Mouse (Mus musculus): ENCODE measurements at regions not wholly inside any gene's neighbourhood (a gene's known extent, or its start where the extent isn't known, plus 50 kb on each side); places are given as distances from the start of the nearest gene placed in this dataset.

DNA sequence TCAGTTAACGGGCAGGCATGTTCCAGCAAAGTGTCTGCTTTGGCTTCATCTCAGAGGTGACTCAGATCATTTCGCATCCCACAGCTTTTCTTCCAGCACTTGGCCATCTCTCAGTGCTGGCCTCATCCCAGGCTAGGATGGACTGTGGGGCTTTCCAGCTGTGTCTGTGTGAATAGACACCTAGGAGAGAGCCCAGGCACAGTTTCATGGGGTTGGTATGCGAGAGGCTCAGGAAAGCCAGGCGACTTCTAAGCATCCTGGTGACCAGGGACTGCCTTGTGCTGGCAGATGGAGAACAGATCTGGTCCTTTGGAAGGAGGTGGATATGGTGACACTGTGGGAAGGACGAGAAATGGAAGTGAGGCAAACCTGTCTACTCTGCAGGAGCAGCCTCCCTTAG lies 182.9 kb downstream of the Cd83 start:
- no peak for DNase-seq (ENCODE audit: low spot score)

DNA sequence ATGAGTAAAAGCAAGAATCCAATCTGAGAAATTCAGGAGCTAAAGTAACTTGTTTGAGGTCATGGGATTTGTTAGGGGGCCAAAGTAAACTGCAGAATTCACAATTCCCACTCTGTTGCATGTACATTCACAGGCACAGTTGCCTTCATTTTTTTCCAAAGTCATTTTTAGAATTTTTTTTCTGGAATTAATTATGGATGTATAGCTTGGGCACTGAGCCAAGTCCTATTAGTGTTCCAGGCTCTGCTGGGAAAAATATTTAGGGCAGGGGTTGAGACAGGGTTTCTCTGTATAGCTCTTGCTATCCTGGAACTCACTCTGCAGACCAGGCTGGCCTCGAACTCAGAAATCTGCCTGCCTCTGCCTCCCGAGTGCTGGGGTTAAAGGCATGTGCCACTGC lies 188.3 kb downstream of the Cd83 start:
- DNase-seq (ENCODE audit: low spot score) = no peak

DNA sequence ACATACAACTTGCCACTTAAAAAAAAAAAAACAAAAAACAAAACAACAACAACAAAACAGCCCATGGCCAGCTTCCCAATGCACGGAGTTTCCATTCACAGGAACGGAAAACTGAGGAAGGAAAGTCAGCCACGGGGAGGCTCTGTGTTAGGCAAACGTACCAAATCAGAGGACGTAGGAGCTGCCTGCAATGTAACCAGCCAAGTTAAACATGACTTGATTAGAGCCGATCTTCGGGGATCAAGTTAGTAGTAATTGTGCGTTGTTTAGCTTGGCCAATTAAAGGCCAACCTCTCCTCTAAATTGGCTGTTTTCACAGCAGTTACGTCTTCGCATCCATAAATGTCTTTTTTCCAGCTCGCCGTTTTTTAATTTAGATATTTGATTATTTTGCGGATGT lies 190.7 kb downstream of the Cd83 start:
- DNase-seq (ENCODE audit: low spot score) = no peak

DNA sequence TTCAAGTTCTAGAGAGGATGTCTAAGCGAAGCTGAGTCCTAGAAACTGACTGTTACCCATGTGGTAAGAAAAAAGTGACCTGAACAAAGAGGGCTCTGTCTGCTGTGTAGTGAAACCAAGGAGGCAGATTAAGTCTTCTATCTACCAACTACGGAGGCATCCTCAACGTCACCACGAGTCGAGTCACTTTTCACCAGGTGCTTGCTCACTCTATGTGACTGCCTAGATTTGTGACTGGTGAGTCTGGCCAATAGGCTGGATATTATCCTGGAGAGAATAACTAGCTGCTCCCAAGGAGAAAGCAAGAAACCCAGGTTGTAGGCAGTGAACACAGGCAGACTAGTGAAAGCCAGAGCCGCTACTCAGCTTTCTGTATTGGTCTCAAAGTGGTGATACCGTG lies 191.2 kb downstream of the Cd83 start:
- DNase-seq (ENCODE audit: low spot score) = no peak

DNA sequence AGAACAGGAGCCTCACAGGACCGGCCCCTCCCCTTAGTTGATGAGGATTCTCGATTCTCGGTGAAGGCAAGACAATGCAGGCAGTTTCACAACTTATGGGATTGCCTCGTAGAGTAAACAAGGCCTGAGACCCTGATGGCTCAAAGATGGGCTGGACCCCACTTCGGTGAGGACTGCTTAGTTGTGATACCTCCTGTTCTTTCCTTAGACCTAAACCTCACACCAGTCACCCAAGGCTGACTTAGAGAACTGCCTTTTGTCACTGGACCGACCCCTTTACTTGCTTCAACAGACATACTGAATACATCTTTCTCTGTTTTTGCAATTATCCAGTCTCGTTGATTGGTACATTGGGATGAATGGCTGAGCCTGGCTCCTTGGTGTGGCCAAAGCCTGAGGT lies 192.1 kb downstream of the Cd83 start:
- DNase-seq (ENCODE audit: low spot score) = no peak

DNA sequence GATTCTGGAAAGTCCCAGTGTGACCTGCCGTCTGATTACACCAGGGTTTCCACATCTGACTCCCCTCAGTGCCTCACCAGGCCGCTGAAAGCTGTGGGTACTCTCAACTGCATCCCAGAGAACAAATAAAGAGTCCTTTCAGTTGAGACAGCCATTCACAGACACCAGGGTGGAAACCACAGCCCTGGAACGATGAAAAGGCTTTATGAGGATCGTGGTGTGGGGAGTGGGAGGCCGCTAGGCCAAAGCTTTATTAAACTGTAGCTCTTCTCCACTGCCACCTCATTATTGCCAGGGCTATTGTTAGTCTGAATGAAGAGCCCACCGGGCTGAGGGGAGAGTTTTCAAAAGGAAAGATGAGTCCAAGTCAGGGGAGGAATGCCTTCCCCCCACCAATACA lies 202.8 kb downstream of the Cd83 start:
- no peak for DNase-seq (ENCODE audit: low spot score)

DNA sequence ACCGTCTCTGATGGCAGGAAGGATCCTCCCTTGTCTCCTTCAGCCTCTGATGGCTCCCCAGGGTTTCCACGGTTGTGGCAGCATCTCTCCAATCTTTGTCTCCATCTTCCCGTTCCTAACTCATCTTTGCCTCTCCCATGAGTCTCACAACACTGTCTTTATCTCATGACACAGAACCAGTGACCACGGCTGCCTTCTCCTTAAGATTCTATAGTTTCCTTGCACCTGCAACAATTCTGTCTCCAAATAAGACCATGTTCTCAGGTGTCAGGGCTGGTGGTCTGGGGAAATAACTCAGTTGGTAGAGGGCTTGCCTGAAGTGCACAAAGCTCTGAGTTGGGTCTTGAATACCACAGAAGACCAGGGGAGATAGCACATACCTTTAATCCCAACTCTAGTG lies 203.8 kb downstream of the Cd83 start:
- no peak for DNase-seq (ENCODE audit: low spot score)

DNA sequence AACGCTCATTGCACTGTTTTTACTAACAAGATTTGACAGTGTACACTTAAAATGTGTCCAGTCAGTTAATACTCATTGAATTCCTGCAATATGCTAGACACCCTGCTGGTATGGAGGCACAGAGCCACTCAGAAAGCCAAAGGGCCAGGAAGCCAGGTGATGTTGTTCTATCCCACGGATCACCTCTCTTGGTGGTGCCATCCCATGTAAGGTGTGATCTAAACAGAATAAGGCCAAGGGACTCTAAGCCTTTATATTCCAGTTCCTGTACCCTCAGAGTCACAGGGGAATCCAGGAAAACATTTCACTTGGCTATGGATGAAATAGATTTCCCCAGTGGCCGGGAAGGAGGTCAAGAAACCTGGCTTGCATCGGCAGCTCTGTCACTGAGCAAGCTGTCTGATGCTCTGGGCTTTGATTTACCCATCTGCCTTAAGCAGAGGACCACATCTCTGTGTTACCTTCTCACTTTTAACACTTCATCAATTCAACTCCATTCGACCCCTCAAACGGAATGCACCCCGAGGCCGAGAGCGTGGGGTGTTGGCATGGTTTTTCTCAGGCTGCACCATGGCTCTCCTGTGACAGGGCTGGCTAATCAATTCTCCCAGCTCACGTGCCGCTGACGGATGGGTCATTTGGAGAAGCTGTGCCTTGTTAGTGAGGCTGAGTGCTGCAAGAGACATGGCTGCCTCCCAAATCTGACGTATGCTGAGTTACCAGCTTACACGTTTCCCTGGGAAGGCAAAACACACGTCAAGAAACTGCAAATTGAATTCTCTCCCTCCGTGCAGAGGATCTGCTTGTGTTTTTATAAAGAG lies 205.9 kb downstream of the Cd83 start:
- DNase-seq (ENCODE audit: low spot score) = no peak

DNA sequence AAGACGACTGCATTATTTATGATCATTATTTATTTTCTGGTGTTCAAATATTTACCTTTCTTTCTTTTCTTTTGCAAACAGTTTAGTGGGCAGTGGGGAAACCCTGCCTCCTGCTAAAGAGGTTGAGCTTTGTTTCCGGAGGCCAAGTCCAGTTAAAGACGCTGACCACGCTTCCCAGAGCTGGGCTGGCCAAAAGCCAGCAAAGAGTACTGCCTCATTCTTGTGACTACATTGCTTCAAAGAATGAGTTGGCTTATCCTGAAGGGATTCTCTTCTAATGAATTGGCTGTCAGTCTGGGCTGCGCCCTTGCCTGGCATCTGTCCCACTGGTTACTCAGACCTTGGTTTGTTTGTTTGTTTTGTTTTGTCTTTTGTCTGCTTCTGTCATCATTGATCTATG lies 207.2 kb downstream of the Cd83 start:
- DNase-seq (ENCODE audit: low spot score) = peak; percentile 5

DNA sequence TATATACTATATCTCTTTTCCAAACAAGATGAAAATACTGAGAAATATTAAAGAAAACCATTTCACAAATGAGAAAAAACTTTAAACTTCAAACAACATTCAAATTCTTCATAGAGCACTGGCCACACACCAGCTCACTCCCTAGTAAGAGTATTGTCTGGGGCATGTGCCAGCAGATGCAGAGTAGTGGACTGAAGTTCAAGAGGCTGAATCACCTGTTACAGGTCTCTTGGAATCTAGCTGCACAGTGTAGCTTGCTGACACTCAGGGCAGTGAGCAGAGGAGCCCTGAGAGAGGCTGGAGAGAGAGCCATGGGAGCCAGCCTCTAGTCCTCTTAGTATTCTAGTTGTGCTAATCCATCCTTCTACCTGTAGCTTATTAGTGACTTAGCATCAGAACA lies 208.4 kb downstream of the Cd83 start:
- no peak for DNase-seq (ENCODE audit: low spot score)

DNA sequence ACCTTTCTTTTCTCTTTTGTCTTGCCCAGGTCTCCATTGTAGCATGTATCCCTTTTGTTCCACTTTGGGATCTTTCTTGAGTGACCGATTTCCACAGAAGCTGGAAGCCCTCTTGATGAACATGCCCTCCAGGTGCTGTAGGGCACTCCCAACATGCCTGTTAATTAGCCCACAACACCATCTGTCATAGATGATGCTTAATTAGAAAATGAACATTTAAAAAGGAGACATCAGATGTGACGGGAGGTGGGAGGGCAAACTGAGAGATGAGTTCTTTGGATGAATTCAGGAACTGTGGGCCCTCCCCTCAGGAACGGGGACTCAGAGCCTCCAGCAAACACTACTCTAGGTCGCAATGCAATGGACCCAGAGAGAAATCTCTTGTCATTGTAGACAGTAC lies 209.8 kb downstream of the Cd83 start:
- DNase-seq (ENCODE audit: low spot score) = no peak

DNA sequence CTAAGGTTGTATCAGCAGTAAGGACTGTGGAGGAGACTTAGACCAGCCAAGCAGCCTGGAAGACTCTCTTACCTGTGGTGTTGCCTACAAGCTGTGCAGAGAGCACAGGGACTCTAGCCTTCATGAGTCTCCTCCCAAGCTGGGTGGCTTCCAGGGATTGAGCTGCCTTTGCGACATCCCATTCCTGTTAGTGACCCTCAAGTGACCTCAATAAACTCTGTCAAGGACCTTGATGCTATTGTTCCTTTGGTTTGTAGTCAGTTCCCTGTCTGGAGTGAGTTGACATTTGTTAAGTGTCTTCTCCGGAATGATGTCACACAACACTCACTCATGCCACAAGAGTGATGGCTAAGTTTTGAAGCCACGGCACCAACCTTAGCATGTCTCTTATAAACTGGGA lies 211.0 kb downstream of the Cd83 start:
- no peak for DNase-seq (ENCODE audit: low spot score)

DNA sequence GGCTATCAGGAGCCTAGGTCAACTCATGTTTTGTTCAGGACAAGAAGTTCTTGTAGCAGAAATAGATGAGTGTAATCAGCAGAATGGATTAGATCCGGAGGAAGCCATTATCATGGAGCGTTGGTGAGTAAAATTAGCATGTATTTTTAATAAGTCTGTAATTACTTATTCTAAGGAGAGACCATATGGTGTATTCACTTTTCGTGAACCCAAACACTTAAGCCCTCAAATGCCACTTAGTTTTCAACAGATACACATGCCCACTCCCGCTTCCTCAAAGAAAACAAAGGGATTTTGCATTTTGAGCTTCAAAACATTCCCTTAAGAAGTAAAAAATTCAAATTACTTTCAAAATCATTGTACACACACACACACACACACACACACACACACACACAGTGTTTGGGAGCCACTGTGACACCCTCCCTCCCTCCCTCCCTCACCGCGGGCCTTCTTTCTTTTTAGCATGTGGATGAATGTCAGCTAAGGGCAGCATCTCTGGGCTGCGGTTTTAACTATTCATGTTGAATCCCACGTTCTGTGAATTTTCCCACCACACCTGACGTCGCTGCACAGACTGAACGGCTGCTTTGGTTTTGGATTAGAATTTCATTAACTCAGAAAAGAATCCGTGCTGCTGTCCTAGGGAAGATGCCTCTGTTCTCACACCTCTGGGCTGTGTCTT lies 217.4 kb downstream of the Cd83 start:
- no peak for DNase-seq (ENCODE audit: low spot score)

DNA sequence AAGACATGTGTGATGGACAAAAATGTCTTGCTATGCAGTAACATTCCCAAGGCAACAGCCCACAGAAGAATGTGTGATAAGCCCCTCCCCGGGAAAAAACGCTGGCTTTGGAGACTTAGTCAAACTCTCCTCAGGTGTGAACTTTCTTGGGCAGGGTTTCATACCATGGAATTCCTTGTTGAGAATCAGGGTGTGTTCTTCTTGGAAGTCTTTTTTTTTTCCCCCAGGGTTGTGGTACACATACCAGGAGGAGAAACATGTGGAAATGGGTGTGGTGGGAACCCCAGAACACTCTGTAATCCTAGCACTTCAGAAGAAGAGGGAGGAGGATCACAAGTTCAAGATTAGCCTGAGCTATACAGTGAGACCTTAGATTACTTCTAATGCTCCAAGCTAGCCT lies 228.3 kb downstream of the Cd83 start:
- DNase-seq (ENCODE audit: low spot score) = no peak

DNA sequence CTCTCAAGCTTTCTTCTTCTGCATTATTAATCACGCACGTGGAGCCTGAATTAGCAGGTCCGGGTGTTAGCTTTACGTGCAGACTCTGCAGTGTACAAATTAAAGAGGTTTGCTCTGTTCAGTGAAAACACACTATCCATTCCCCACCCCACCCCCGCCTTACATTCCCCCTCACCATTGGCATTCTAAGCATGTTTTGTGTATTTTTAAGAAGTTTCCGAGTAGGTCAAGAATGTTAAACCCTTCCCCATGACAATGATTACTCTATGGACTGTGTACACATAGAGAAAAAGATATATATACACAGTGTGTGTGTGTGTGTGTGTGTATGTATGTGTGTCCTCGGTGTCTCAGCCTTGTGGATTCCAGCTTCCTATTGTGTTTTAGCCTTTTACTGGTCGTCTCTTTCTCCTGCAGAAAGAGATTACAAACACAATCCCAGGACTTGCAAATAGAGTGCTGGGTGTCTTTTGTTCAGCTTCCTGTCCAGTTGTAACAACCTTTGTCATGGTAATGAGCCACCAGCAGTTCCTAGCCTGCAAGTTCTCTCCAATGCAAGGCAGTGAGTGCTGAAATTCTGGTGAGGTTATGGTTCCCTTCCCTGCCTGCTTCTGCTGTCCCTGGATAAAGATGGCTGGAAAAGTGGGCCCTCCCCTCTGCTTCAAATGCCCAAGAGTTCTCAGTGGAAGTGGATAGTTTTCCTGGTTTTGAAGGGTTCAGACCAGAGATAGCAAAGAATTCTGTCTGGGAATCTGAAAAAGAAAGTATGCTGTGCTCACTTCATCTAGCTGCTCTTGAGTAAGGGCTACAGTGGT lies 234.1 kb downstream of the Cd83 start:
- no peak for DNase-seq (ENCODE audit: low spot score)

DNA sequence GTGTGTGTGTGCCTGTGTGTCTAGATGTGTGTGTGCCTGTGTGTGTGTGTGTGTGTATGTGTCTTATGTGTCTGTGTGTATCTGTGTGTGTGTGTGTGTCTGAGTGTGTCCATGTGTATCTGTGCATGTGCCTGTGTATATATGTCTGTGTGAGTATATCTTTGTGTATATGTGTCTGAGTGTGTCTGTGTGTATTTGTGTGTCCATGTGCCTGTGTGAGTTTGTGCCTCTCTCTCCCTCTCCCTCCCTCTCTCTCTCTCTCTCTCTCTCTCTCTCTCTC lies 234.7 kb downstream of the Cd83 start:
- DNase-seq (ENCODE audit: low spot score) = no peak

DNA sequence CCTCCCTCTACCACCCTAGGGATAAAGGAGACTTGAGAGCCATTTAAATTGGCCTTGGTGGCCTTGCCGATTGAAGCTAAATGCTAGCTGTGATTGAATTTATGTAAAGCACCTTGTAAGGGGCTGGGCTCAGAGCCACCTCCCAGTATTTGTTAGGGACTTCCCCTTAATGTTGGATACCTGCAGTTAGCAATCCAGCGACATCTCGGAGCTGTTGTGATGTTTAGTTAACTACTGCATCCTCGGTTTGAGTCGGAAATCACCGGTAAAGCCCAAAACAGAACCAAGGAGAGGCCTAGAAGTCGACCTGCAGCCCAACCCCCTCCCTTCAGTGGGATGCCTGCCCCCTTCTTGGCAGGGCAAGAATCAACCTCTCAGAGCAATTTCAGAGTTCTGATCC lies 236.3 kb downstream of the Cd83 start:
- DNase-seq (ENCODE audit: low spot score) = no peak

DNA sequence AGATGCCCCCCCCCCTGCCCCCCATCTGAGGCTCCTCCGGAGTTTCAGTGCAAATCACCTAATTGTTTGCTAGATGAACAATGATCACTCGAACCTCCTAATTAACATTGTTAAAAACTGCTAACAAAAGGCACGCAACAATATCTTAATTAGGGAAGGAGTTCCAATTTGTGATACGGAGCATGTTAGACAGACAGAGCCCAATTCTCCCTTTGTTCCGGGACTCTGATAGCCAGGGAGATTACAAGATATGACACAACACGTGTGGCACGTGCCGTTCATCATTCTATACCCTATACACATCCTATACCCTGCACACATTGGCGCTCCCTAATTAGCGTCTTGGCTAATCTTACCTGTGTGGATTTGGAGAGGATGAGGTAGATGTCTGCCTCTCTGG lies 237.5 kb downstream of the Cd83 start:
- no peak for DNase-seq (ENCODE audit: low spot score)

DNA sequence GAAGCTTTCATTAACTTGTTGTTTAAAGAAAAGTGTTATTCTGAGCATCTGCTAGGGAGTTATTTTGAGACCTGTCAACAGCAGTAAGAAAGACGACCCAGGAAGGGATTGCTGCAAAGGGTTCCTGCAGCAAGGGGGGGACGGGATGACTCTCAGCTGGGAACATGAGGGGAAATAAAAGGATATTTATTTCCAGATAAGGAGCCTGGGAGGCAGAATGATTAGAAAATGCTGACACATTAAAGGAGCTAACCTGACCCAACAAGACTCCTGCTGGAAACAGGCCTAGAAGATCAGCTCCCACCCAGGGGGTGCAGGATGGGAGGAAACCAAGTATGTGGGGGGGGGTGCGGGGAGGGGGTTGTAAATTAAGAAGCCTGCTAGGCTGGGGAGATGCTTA lies 240.0 kb downstream of the Cd83 start:
- DNase-seq (ENCODE audit: low spot score) = no peak

DNA sequence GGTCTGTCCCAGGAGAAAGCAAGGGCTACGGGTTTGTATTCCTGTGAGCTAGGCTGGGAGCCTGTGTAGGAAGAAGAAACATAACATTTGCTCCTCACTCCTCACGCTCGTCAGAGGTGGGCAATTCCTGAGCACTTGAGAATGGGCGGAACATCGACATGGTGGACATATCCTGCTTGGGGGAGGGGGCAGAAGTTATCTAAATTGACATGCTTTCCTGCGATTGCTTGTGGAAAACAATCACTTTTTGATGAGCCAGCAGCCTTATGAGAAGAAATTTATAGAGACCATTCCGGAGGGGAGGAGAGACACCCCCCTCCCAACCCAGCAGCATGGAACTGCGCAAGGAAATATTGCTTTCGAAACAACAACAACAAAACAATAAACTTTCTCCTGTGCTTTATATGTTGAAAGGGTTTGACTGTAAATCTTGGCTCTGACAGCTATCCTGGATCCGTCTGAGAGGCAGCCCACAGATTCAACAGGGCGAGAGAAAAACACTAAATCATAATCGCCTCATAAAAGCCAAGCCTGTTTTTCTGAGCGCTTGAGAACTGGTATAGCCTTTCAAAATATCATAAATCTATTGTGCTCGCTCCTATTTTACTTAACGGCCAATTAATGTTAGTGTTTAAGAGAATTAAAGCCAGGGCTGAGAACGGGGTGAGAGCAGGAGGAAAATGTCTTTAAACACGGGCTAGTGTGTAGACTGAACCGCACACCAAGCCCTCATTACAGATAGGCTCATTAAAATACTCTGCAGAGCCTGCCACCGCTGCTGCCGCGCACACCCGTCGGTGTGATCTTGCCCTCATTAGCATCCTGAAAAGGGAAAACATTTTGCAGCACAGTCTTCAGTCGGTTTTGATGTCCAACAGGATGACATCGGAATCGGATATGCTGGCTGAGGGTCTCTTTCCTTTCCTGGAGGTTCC lies 242.0 kb downstream of the Cd83 start:
- DNase-seq (ENCODE audit: low spot score) = no peak

DNA sequence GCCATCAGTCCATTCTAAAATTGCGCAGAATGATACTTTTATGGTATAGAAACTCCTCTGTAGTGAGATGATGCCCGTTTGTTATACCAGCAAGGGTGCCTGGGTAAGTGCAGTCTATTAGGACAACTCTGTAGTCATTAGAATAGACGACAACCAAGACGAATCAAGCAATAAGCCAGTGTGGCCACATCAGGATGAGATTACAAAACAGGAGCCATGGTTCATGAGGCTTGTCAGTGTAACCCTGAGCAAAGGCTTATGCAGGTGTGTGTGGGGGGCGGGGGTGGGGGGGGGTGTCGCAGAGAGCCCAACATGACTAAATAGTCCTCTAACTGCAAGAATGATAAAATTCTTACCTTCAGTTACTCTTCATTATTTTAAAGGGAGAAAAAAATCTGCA lies 243.5 kb downstream of the Cd83 start:
- DNase-seq (ENCODE audit: low spot score) = no peak

DNA sequence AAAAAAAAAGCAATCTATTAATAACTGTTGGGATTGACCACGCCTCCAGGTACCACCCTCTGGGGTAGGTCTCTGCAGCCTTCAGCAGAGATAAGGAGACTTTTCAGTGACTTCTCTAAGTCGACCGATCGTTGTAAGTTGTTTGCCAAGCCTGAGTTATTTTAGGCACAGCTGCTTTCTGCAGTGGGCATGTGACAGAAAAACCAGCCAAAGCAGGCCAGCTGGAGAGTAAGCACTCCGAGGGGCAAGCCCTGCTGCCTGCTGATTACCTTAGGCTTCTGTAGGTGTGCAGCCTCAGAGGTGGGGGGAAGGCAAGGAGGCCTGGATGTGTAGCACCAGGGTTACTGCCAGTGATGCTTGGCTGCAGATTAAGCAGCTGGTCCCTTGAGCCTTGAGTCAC lies 246.0 kb downstream of the Cd83 start:
- no peak for DNase-seq (ENCODE audit: low spot score)
